Mouse (Mus musculus) midbrain, postnatal 0 days (tissue): ENCODE measurements at regions not wholly inside any gene's neighbourhood (a gene's known extent, or its start where the extent isn't known, plus 50 kb on each side); places are given as distances from the start of the nearest gene placed in this dataset.
"Not testable (repeated sequence)": the region's sequence is repeated elsewhere in the genome, so short reads cannot be mapped to it uniquely, and the experiment has no call there.

Experiments
- ATAC-seq: fragments of 200-750 bp; cut with Nextera tagmentation; 2 replicates; pipeline ENCODE4 v1.8.0; 2017; ENCODE audit warnings: moderate number of reproducible peaks, mild to moderate bottlenecking, moderate TSS enrichment, moderate library complexity; ENCODE audit not compliant: low FRiP score
- DNase-seq: peaks from one replicate; pipeline ENCODE4 v3.0.0-alpha.2; 2015; ENCODE audit warnings: low spot score
- H3K27ac ChIP-seq: fragments of 300-500 bp; sonication (generic); 2 replicates; pipeline ENCODE4 v1.5.1; 2014; ENCODE audit warnings: low read depth, mild to moderate bottlenecking, low read length, mixed read lengths
- H3K27me3 ChIP-seq: fragments of 300-500 bp; sonication (generic); 2 replicates; pipeline ENCODE4 v1.6.1; 2014; ENCODE audit warnings: low read length, control low read depth, mixed read lengths; ENCODE audit not compliant: insufficient read depth
- H3K36me3 ChIP-seq: fragments of 300-500 bp; sonication (generic); 2 replicates; pipeline ENCODE4 v1.6.1; 2014; ENCODE audit warnings: low read length, control low read depth, mixed read lengths; ENCODE audit not compliant: insufficient read depth
- H3K4me1 ChIP-seq: fragments of 300-500 bp; sonication (generic); 2 replicates; pipeline ENCODE4 v1.6.1; 2014; ENCODE audit warnings: mild to moderate bottlenecking, control low read depth, antibody characterized with exemption, low read length, mixed read lengths; ENCODE audit not compliant: insufficient read depth
- H3K4me2 ChIP-seq: fragments of 300-500 bp; sonication (generic); 2 replicates; pipeline ENCODE4 v1.6.1; 2014; ENCODE audit warnings: low read depth, mild to moderate bottlenecking, low read length, mixed read lengths; ENCODE audit not compliant: poor library complexity, severe bottlenecking
- H3K4me3 ChIP-seq: fragments of 300-500 bp; sonication (generic); 2 replicates; pipeline ENCODE4 v1.5.1; 2014; ENCODE audit warnings: low read depth, mild to moderate bottlenecking, low read length, moderate library complexity
- H3K9ac ChIP-seq: fragments of 300-500 bp; sonication (generic); replicated peaks from 2 replicates; pipeline ENCODE4 v1.6.1; 2014; ENCODE audit warnings: mild to moderate bottlenecking, low read length, moderate library complexity, mixed read lengths; ENCODE audit not compliant: poor library complexity, severe bottlenecking
- H3K9me3 ChIP-seq: fragments of 300-500 bp; sonication (generic); 2 replicates; pipeline ENCODE4 v1.6.1; 2016; ENCODE audit warnings: low read length, control low read depth
- CTCF ChIP-seq: IDR thresholded peaks from 2 replicates; pipeline ENCODE4 v1.5.1; 2016; ENCODE audit warnings: antibody characterized with exemption, mild to moderate bottlenecking
- WGBS: fragments of 180-500 bp; shearing (Covaris S2); extraction: QIAGEN DNeasy Blood & Tissue Kit; methylation state at CpG from one replicate; pipeline ENCODE4 v1.1.7; 2014; 5-methylcytosine and 5-hydroxymethylcytosine counted together

DNA sequence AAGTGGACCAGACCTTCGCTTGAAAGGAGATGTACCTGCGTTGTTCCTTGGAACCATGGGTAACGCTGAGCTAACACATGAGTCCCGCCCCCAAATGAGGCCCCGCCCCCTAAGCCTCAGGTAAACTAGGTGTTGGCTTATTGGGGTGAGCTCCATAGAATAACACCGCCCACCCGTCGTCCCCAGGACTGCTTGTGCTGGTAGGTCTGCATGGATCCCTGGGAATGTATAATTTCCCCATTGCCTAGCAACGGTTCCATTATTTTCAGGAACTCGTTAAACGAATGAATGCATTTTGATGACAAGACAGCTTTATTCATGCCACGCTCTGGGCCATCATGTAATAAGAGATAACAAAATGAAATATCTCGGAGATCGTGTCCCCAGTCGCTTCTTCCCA lies 161.0 kb upstream of the Trpc7 start:
- H3K4me3 ChIP-seq, result no peak overlapping the region
- WGBS, result 57% methylated on average over 15 of the region's 15 CpGs
- no peaks in the 10 kb centered on the region for H3K27me3 ChIP-seq
- no peak overlapping the region for H3K27ac ChIP-seq
- no peaks in the 10 kb centered on the region for H3K9me3 ChIP-seq
- DNase-seq (peak; percentile 54), ATAC-seq (0 out of 2 replicates have a peak, but pooled peaks have one; percentile 33)
- no peak overlapping the region for H3K9ac ChIP-seq
- TF ChIP-seq CTCF, result no peak
- peaks cover 7% of the 10 kb centered on the region; the same call in 1 of the 2 replicates for H3K4me1 ChIP-seq
- no peaks in the 10 kb centered on the region for H3K36me3 ChIP-seq
- H3K4me2 ChIP-seq, result no peak overlapping the region

DNA sequence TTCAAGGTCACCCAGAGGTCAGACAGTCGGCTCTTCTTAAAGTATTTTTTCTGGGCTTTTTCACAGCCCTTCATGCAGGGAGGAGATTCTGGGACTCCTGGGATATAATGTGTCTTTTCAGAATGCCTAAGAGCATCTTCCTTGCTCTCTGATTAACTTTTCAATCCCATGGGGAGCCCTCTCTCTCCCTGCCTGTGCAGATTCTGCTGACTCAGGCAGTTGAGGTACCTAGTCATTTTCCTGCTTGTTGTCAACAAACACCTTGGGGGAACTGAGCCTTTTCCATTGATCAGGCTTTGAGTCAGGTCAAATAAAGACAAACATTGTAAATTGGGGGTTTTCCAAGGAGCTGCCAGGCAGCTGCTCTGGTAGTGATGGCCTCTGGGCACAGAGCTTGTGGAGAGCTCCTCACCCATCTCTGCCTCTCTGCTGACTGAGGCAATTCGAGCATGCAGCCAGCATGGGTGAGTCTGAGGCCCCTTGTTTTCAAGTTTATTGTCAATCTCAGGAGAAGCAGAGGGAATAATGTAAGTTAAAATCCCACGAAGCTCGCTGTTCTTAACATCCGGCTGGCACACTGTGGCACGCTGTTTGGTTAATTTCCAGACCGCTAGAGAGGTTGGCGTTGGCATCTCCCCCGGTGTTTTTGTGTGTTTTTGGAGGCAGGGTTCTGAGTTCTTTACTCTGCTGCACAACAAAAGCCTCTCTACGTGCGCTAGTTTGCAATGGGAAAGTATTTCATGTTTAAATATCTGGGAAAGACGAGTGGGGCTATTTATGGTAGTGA lies 159.8 kb upstream of the Trpc7 start:
- TF ChIP-seq CTCF, result no peak
- H3K4me3 ChIP-seq, result no peak overlapping the region
- H3K9me3 ChIP-seq, result no peaks in the 10 kb centered on the region
- H3K27me3 ChIP-seq, result no peaks in the 10 kb centered on the region
- peak; percentile 51 for DNase-seq
- WGBS, result 34% methylated on average over 12 of the region's 12 CpGs
- no peak overlapping the region for H3K4me2 ChIP-seq
- no peak overlapping the region for H3K9ac ChIP-seq
- no peak for ATAC-seq
- H3K4me1 ChIP-seq, result peaks cover 7% of the 10 kb centered on the region; the same call in 1 of the 2 replicates
- no peaks in the 10 kb centered on the region for H3K36me3 ChIP-seq
- H3K27ac ChIP-seq, result 0 out of 2 replicates have a peak overlapping the region, but pooled peaks have one; percentile 0

DNA sequence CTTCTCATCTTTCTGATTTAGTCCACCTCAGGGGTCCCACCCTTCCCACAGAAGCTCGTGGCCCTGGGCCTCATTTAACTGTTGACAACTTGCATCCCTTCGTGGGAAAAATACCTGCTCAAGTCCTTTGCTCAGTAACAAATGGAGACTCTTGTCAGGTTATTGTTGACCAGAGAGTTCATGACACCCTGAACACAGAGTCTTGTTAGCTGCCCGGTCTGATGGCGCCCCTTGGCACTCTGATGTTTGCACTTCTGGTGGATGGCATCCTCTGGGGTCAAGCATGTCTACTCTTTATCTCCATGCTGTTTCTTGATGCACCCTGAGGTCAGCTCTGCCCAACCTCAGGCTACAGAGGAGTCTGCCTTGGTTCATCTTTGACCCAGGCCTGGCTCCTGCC lies 157.6 kb upstream of the Trpc7 start:
- no peak overlapping the region for H3K27ac ChIP-seq
- no peak for TF ChIP-seq CTCF
- no peaks in the 10 kb centered on the region for H3K9me3 ChIP-seq
- peaks cover 7% of the 10 kb centered on the region; the same call in 1 of the 2 replicates for H3K4me1 ChIP-seq
- H3K9ac ChIP-seq, result no peak overlapping the region
- H3K4me2 ChIP-seq, result no peak overlapping the region
- ATAC-seq, result no peak
- no peaks in the 10 kb centered on the region for H3K36me3 ChIP-seq
- H3K27me3 ChIP-seq, result no peaks in the 10 kb centered on the region
- DNase-seq, result no peak
- H3K4me3 ChIP-seq, result no peak overlapping the region
- WGBS, result 83% methylated on average over 4 of the region's 4 CpGs

DNA sequence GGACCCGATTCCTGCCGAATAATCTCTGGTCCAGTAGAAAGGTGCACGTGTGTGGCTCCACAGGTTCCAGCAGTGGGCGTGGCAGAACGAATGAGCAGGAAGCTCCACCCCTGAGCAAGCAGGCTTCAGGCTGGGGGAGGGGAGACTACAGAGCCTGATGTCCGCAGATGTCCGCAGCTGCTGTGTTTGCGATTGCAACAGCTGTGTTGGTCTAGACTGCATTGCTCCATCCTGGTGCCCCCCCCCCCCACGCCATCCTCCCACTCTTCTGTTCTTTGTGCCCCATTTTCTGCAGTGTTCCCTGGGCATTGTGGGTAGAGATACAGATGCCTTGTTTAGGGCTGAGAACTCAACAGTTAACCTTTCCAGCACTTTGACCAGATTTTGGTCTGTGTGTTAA lies 150.3 kb upstream of the Trpc7 start:
- H3K9ac ChIP-seq, H3K27me3 ChIP-seq, DNase-seq, ATAC-seq, H3K27ac ChIP-seq, H3K9me3 ChIP-seq, H3K4me1 ChIP-seq, H3K4me3 ChIP-seq, H3K4me2 ChIP-seq, H3K36me3 ChIP-seq: not testable (repeated sequence)
- 45% methylated on average over 6 of the region's 9 CpGs for WGBS

DNA sequence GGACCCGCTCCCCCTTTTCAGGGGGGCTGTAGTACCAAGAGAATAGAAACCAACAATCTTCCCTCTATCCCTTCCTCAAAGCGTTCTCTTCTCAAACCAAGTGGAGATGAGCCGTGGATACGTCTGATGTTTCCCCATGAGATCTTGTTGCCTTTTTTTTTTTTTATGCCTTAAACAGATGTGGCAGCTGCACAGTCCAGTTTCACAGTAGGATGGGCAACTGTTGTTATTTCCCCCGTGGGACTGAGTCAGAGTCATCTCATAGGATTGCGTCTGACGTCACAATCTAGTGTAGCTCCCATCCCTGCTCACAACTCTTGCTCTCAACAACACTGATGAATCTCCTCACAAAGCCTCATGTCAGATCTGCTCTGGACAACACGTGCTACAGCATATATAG lies 148.7 kb upstream of the Trpc7 start:
- H3K4me1 ChIP-seq, result no peaks in the 10 kb centered on the region
- DNase-seq (no peak), ATAC-seq (no peak)
- no peak overlapping the region for H3K4me2 ChIP-seq
- no peaks in the 10 kb centered on the region for H3K9me3 ChIP-seq
- no peaks in the 10 kb centered on the region for H3K36me3 ChIP-seq
- WGBS, result 81% methylated on average over 8 of the region's 8 CpGs
- no peaks in the 10 kb centered on the region for H3K27me3 ChIP-seq
- H3K9ac ChIP-seq, result no peak overlapping the region
- TF ChIP-seq CTCF, result no peak
- no peak overlapping the region for H3K27ac ChIP-seq
- H3K4me3 ChIP-seq, result no peak overlapping the region

DNA sequence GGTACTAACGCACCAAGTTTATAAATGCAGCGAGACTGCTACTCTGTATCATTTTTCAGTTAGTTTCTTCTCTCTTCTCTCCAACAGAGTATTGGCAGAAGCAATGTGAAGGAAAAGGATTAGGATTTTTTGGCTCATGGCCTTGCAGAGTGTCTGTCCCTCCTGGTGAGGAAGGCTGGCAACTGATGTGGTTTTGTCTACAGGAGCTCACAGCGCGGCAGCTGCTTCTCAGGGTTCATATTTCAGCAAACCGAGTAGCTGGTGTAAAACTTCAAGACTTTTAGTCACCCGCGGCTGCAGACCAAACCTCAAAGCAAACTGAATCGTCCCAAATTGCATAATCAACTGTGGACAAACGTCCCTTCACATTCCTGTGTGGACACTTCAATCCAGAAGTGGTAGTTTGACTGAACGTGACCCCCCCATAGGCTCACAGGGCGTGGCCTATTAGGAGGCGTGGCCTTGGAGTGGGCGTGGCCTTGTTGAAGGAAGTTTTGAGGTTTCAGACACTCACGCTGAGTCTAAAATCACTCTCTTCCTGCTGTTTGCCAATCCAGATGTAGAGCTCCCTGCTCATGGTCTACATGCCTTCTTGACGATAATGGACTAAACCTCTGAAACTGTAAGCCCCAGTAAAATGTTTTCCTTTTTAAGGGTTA lies 147.7 kb upstream of the Trpc7 start:
- DNase-seq, result no peak
- Histone ChIP-seq H3K36me3 (no peaks in the 10 kb centered on the region), H3K4me1 (no peaks in the 10 kb centered on the region), H3K27ac (no peak overlapping the region), H3K9me3 (no peaks in the 10 kb centered on the region), H3K27me3 (no peaks in the 10 kb centered on the region), H3K4me2 (no peak overlapping the region), H3K4me3 (no peak overlapping the region), H3K9ac (no peak overlapping the region)
- no peak for TF ChIP-seq CTCF
- 83% methylated on average over 15 of the region's 15 CpGs for WGBS
- ATAC-seq, result no peak
